Mouse (Mus musculus) adrenal gland, postnatal 14 days (tissue): ENCODE measurements at regions not wholly inside any gene's neighbourhood (a gene's known extent, or its start where the extent isn't known, plus 50 kb on each side); places are given as distances from the start of the nearest gene placed in this dataset.

Experiments used
- DNase-seq: peaks from one replicate; pipeline ENCODE4 v3.0.0; 2021; ENCODE audit warnings: mixed read lengths

DNA sequence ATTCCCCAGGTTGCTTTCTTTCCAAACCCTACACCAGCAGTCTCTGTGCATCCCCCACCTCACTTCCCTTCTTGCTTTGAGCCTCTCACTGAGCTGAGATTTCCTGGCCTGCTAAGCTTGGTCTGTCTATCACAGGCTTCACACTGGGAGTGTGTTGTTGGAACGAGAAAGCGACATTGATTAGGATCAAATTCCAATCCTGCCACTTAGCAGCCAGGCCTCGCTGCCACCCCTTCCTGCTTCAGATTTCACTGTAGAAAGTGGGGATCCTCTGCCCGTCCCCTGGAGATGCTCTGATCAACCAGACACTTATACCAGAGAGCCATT lies 123.8 kb upstream of the Id2 start:
- DNase-seq: no peak

DNA sequence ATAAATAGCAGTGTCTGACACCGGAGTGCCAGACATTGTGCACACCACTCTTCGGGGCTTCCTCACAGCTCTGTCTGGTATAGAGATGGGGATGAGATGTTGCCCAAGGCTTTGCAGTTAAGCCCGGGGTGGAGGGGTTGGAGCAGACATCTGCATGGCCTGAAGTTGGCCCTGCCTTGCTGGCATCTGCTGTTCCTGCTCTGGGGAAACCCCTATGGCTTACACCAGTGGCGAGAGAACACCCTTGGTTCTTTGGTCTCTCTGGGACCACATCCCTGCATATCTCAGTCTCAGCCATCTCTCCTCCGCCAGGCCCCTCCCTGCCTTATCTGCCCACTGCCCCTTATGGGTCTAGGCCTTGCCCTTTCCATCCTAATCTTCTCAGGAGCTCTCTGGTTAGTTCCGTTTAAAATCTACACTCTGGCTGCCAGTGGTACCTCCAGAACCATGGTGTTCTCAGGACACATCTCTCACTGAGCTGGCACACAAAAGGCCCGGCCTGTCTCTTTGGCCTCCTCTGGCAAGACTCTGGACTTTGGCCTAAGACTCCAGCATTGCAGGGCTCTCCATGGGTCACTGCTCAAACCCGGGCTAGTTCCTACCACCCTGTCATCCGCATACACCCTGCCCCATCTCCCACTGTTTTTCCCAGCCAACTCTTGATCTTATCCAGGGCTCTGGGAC lies 123.3 kb upstream of the Id2 start:
- DNase-seq: no peak

DNA sequence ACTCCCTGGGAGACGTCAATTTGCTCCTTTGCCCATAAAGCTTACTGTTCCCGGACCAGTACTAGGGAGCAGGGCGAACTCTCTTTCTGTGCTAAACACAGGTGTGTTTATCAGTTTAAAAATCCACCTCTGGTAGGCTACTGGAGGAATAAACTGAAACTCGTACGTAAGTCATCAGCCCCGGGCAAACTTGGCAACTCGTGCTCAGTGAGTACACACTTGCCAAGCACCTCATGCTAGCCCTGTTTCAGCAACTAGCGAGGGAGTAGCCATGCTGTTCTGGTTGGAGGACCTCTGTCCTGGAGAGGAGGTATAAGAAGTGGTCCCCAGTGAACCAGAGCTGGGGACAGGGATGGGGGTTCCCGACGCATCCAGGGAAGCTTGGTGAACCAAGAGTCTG lies 122.6 kb upstream of the Id2 start:
- DNase-seq: no peak

DNA sequence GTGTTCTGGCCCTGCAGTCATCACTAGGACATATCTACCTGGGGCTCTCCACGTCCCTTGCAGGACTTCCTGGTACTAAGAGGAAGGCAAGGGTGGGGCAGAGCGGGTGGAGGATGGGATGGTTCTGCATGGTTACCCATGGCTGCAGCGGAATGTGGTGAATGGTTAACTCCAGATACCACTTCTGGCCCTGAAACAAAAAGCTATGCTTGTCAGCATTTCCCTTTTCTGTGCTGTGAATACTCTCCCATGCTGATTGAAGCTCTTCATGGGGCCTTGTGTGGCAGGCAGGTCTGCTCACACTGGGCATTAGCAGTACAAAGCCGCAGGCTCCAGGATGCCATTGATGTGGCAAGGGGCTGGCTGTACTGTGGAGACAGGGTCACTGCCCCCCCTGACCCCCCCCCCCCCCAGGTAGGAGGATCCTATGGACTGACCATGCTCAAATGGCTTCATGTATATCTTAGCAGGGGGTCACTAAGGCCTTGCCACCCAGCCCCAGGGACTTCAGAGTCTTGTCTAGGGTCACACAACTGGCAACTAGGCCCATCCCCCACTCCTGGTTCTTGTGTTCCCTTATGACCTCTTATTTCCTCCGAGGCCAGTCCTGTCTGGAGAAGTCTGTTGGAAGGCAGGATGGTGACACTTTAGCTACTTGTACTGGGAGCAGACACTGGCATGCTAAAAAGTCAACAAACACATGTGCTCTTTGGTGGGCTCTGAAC lies 120.0 kb upstream of the Id2 start:
- no peak for DNase-seq

DNA sequence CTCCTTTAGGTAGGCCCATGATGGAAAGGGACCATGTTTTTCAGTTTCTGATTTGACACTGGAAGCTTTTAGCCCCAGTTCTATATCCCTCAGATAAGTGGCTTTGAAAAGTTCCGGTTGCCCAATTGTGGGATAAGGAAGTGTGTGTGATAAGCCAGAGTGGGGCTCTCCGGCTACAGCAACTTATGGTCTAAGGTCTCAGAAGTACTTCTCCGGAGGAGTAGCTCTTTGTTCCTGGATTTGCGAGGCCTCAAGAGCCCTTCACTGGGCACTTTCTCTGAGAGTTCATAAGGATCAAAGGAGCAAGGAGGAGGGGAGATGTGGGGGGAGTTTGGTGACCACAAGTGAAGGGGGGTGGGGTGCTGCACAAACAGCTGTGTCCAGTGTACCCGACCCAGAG lies 118.3 kb upstream of the Id2 start:
- no peak for DNase-seq

DNA sequence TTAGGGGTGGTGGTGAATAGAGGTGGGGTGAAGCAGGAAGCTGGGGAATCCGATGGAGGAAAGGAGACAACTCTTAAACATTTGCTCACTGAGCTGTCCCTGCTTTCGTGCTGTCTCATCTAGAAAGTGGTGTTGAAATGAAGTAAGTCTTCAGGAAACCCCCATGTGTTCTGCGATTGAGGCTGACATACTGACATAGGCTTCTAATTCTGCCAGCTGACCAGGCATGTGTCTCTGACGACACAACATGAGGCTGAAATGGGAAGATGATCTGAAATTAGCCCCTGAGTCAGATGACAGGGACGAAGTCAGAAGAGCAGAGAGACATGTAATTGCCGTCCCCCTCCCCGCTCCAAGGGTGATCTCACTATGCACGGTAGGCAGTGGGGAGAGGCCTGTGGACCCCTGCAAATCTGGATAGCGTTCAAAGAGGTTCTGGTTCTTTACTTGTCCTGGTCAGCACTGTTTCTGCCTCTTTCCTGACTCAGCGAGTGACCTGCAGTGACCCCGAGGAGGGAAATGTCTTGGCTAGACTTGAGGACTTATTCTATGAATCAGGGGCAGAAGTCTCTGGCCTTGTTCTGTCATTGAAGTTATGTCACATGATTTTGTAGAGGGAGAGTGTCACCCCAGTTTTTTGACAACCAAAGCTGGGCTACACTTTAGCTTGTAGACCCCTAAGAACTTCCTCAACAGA lies 117.0 kb upstream of the Id2 start:
- DNase-seq: peak; percentile 63

DNA sequence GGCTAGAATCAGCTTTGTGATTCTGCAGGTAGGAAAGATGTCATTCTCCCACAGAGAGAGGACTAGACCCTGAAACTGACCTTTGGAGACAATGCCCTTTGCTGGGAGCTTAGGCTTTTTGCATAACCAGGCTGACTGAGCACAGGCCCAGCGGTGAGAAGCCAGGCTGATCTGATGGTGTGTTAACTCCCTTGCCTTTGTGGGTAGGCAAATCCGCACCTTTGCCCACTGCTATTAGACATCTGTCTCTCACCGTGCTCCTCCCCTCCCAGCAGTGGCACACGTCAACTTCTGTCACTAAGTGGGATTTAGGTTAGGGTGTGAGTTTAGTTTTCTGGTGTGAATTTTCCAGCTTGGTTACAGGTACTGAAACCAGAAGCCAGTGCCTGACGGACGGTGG lies 114.4 kb upstream of the Id2 start:
- DNase-seq: no peak

DNA sequence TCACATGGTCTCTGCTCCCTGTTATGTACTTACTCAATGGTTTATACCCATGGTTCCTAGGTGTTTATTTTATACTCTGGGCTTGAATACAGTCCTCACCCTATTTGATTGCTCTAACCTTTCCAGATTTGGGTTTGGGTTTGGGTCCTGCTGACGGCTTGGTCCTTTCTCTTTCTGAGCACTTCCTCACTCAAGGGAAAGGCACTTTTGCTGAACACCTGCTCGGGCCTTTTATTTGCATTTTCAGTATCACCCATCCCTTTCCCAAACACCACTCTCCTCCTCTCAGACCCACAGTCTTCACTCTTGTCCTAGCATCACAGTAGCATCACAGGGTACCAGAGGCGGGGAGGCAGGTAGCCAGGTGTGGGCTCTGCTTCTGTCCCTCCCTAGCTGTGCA lies 113.7 kb upstream of the Id2 start:
- no peak for DNase-seq

DNA sequence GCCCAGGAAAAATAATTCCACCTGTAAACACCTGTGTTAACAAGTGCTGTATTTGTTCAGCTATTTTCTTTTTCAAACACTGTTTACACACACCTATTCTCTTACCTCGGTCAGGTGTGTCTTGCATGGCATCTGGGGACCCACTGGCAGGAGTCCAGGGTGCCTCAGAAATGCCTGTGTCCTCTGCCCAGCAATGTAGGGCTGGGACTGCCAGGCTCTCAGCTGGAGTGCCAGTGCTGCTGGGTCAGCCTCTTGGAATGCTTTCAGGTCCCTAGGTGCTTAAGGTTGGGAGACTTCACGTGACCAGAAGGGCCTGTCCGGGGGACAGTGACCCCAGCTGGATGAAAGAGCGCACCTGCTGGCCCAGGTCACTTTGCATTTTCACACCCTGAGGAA lies 112.4 kb upstream of the Id2 start:
- DNase-seq: peak; percentile 43

DNA sequence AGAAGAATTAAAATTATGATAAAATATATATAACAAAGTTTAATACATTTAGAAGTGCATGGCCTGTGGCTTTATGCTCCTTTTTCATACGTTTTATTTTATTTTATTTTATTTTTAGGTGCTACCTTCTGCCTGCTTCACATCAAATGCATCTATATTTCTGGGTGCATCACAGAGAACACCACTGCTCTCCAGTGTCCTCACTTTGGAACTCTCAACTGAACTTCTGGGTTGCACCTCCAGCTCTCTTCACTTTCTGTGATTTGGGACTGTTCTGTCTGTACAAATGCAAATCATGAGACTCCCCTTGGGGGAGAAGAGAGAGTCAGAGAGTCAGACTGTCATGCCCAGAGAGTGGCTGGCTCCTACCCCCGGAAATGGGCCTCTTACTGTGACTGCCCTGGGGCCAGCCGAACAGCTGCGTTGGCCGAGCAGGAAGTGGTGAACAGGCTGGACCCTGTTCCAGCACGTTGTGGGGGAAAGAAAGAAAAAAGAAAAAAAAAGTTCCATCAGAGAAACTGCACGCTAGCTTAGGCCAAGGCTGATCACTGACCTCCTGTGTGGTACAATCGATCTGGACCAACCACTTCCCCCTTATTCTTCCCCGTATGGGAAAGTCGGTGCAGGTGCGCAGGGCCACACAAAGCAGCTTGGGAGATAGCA lies 111.9 kb upstream of the Id2 start:
- DNase-seq: peak; percentile 37

DNA sequence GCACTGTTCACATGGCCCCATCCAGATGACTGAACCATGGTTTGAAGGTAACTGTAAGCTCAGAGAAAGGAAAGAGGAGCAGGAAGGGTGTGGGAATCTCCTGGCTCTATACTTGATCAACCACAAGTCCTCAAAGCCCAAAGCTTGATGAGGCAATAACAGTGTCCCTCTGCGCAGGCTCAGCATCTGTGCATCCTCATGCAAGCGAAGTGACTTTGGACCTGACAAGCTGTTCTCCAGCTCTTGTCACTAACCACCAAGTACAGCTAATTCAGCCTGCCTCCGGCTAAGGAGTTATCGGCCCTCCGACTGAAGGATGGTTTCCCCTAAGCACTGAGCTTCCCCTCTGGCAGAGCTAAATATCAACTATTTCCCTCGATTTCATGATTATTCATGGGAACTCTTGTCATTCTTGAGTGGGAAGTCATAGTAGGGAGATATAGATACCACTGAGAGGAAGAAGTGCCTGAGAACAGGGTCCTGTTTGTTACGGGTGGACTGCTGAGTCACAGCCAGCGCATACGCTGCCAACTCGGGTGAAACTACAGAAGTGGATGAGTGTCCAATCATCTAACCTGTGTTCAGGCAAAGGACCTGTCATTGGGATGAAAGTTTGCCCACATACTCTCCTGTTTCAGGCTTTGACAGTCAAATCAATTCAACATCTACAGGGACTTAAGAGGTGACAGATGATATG lies 106.6 kb upstream of the Id2 start:
- DNase-seq: no peak

DNA sequence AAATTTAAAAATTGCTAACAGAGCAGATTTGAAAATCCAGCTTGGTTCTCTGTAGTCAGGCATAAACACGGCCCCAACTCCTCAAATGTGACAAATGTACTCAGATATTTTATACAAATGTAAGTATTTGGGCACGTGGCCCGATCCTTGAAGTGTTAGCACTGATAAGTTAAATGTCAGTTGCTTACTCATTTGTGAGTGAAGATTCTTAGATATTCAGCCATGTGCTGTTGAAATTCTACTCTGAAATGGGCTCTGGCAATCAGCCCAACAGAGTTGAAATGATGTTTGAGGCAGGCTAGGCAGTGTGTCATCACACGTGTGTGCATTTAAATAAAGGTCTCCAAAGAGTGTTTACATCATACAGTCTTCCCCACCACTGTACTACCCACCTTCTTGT lies 103.2 kb upstream of the Id2 start:
- peak; percentile 62 for DNase-seq

DNA sequence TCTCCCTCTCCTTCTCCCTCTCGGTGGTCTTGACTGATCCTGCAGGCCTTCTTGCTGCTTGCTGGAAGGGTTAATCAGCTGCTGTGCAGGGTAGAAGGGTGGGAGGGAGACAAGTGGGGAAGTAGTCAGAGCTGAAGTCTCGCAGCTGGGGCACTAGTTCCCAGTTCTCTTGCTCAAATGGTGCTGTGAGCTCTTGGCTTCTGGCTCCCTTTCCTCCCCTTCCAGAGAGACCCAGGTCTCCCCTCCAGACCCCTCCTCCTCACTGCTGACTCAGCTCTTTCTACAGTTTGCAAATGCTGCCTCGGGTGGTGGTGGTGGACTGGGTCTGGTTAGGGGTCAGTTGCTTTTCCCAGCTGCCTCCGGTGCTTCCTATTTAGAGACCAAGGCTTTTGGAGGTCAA lies 100.8 kb upstream of the Id2 start:
- no peak for DNase-seq

DNA sequence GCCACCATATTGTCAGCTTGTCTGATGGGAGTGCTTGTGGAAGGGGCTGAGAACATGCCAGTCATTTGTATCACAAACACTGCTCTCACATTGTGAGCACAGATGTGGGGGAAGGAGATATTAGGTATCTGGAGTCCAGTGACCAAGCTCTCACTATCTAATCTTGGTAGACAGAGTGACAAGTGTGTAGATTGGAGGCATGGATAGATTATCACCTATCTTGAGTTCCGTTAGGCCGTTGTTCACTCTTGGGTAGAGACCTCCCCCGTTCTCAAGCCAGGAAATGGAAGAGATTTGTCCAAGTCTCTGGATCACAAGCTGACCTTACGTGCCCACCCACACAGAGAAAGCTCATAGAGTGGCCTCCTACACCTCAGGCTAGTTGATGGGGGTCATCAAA lies 99.1 kb upstream of the Id2 start:
- no peak for DNase-seq

DNA sequence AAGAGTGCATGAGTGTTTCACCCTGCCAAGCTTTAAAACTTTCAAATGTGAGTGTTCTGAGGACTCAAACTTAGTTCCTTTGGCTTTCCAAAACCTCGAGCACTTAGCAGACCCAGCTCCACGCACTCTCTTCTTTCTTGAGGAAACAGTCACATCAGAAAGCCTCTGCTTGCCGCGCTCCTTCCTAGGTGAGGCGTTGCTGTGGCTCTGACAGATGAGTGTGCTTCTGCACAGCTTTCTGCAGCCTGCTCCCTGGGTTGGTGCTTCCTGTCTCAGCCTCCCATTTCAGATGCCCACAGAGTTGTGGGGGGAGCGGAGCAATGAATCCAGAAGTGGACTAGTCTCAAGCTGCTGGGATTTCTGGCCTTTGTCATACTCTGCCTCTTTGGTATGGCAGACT lies 95.3 kb upstream of the Id2 start:
- no peak for DNase-seq

DNA sequence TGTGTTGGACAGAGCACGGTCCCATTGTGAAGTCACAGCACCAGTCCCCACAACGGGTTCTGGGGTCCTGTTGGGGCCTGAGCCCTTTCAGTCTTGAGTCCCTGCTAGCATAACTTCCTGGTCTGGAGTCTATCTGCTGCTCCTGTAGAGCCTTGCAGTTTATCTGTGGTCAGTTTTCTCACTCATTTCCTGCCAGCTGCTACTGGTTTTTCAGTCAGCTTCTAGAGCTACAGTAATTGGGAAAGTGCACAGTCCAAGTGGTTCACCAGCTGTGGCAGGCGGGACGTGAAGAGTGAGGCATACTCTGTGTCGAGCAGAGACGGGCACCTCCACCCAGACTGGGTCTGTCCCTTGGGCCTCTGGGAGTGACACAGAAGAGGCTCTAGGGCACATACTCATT lies 93.4 kb upstream of the Id2 start:
- no peak for DNase-seq

DNA sequence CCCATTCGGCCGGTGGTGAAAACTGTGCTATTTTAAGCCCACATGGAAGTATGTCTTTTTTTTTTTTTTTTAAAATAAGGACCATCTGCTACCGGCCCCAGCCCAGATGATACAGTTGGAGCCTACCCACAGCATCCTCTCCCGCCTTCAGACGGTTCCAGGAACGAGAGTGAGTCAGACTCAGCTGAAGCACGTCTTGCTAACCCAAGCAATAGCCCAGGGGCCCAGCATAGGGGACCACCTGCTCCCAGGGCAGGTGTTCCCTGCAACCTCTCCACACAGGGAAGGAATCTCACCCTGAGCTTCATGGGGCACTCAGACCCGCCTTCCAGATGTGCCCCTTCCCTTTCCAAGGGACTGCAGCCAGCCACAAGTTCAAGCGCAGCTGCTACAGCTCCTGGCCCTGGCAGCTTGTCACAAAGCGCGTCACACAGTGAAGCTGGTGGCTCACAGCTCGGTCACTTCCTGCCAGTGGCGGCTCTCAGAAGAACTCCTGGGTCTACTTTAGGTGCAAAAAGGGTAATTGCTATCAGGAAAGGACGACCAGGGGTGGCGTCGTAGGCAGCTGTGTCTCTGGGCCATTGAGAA lies 92.3 kb upstream of the Id2 start:
- no peak for DNase-seq

DNA sequence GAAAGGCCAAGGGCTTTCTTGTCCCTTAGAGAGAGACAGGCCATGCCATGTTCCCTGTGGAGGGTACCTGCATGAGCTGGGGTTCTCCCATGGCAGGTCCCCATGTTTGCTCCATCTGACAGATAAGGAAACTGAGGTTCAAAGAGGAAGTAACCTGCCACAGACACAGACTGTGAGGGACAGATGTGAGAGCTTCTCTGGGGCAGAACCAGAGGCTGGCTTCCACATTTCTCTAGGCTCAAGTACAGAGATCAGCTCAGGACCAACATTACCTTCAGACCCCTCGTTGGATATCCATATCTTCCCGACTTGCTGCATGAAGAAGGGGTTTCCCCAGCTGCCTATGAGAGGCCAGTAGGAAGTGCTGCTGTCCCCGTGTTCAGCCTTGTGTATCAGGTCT lies 91.6 kb upstream of the Id2 start:
- DNase-seq: no peak

DNA sequence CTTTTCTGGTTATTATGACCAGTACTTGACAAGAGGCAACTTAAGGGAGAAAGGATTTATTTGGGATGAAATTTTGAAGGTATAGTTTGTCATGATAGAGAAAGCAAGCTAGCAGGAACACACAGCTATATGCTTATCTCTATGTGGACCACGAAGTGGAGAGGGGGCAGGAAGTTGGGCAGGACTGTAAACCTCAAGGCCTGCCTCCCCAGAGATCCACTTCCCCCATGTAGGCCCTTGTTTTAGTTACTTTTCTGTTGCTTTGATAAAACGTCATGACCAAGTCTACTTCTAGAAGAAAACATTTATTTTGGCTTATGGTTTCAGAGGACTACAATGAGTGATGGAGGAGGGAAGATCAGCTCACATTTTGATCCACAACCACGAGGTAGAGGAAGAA lies 90.3 kb upstream of the Id2 start:
- DNase-seq: no peak

DNA sequence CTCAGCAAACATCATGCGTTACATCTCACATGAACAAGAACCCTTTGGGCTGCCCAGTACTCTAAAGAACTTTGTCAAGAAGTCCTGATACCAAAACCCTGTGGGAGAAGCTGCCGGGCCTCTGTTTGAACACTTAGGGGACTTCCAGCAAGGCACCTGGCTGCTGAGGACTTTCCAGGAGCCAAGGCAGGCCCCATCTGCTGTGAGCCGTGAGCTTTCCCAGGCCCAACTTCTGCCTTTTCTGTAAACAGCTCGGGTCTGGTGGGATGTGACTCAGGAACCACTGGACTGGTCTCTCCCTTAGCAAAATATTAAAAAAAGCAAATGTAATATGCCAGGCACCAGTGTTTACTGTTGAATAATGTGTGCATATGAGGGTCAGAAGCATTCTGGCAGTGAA lies 85.7 kb upstream of the Id2 start:
- no peak for DNase-seq

DNA sequence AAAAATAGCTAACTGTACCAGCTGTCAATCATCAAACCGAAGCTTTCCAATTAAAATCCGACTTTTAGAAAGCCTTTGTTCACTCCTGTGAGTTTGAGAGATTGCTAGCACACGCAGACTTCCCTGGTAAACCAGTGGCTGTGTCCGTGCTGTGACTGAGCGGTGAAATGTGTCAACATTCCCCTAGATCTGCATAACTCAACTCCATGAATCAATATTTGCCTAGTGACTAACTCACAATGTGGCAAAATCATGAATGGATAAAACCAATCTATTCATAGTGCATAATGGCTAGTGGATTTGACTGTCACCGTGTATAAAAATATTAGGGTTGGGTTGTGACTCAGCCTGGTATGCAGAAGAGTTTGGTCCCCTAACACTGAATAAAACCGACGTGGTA lies 84.4 kb upstream of the Id2 start:
- no peak for DNase-seq

DNA sequence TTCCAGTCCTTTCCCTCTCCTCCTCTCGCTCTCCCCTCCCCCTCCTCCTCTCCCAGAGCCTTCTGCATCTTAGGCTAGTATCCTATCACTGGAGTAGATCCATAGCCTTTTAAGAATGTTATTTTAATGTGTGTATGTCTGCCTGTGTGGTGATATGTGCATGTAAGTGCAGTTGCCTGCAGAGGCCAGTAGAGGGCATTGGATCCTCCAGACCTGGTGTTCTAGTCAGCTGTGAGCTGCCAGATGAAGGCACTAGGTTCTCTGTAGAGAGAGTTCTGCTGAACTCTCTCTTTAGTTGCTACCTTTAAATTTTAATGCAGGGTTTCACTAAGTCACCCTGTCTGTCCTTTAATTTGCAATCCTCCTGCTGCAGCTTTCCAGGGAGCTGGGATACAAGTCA lies 83.9 kb upstream of the Id2 start:
- DNase-seq: no peak
